Mouse (Mus musculus): ENCODE data around the gene H2afz. TPM values are rescaled to one million over a fixed set of nuclear protein-coding genes. Genes with fewer than 3 reads are reported as not detected.

H2afz gene
- total RNA-seq, 2 experiments from 2014 or later, result 360 to 373 TPM

- DNase-seq (ENCODE audit: low spot score in 2 of 2), result no peak
Observed at GRCm38 (mm10) chr3:137862600-137862999, 1.7 kb upstream of the H2afz start.

- no peak for DNase-seq (ENCODE audit: low spot score in 2 of 2)
Observed at GRCm38 (mm10) chr3:137863330-137864123, 760 bp upstream of the H2afz start.

GRCm38 (mm10) chr3:137864988-137865982, 998 bp downstream of the H2afz start:
- peak; percentile 63 to 70 for DNase-seq (ENCODE audit: low spot score in 2 of 2)

- DNase-seq (ENCODE audit: low spot score in 2 of 2), result no peak
Observed at GRCm38 (mm10) chr3:137867133-137867436, 2.8 kb downstream of the H2afz start.

GRCm38 (mm10) chr3:137867437-137868093, 3.3 kb downstream of the H2afz start, which contains the start of gene Dnajb14:
Dnajb14 (plus strand) TSS chr3:137867675.
- peak; percentile 19 to 32 for DNase-seq (ENCODE audit: low spot score in 2 of 2)

GRCm38 (mm10) chr3:137868094-137868913, 4.0 kb downstream of the H2afz start:
- DNase-seq (ENCODE audit: low spot score in 2 of 2), result no peak

GRCm38 (mm10) chr3:137869395-137869794, 5.1 kb downstream of the H2afz start:
- DNase-seq (ENCODE audit: low spot score in 2 of 2), result no peak

GRCm38 (mm10) chr3:137879313-137879712, 15.0 kb downstream of the H2afz start:
- DNase-seq (ENCODE audit: low spot score in 2 of 2), result no peak

GRCm38 (mm10) chr3:137880109-137880748, 15.9 kb downstream of the H2afz start:
- DNase-seq (ENCODE audit: low spot score in 2 of 2), result no peak

GRCm38 (mm10) chr3:137881093-137881492, 16.8 kb downstream of the H2afz start:
- no peak for DNase-seq (ENCODE audit: low spot score in 2 of 2)

- DNase-seq (ENCODE audit: low spot score in 2 of 2), result no peak
Observed at GRCm38 (mm10) chr3:137887961-137888360, 23.7 kb downstream of the H2afz start.

- no peak for DNase-seq (ENCODE audit: low spot score in 2 of 2)
Observed at GRCm38 (mm10) chr3:137891089-137891488, 26.8 kb downstream of the H2afz start.

GRCm38 (mm10) chr3:137892118-137892517, 27.8 kb downstream of the H2afz start:
- no peak for DNase-seq (ENCODE audit: low spot score in 2 of 2)

GRCm38 (mm10) chr3:137893789-137894188, 29.5 kb downstream of the H2afz start:
- no peak for DNase-seq (ENCODE audit: low spot score in 2 of 2)

- no peak for DNase-seq (ENCODE audit: low spot score in 2 of 2)
Observed at GRCm38 (mm10) chr3:137895196-137895595, 30.9 kb downstream of the H2afz start.

GRCm38 (mm10) chr3:137896386-137896785, 32.1 kb downstream of the H2afz start:
- DNase-seq (ENCODE audit: low spot score in 2 of 2), result no peak

GRCm38 (mm10) chr3:137896867-137897266, 32.6 kb downstream of the H2afz start:
- DNase-seq (ENCODE audit: low spot score in 2 of 2), result no peak

- DNase-seq (ENCODE audit: low spot score in 2 of 2), result no peak
Observed at GRCm38 (mm10) chr3:137897685-137898084, 33.4 kb downstream of the H2afz start.

GRCm38 (mm10) chr3:137900149-137900548, 35.9 kb downstream of the H2afz start:
- no peak for DNase-seq (ENCODE audit: low spot score in 2 of 2)

- DNase-seq (ENCODE audit: low spot score in 2 of 2), result no peak
Observed at GRCm38 (mm10) chr3:137913093-137913492, 48.8 kb downstream of the H2afz start.
